Mouse (Mus musculus) hindbrain, postnatal 0 days (tissue): ENCODE data around the gene BC051142. TPM values are rescaled to one million over a fixed set of nuclear protein-coding genes. Genes with fewer than 3 reads are reported as not detected.

Source experiments
- ATAC-seq: fragments of 200-750 bp; cut with Nextera tagmentation; 2 replicates; pipeline ENCODE4 v1.8.0; 2017; ENCODE audit warnings: mild to moderate bottlenecking, moderate TSS enrichment, moderate library complexity
- DNase-seq: peaks from one replicate; pipeline ENCODE4 v3.0.0-alpha.2; 2015; ENCODE audit warnings: low spot score
- H3K27ac ChIP-seq: fragments of 300-500 bp; sonication (generic); 2 replicates; pipeline ENCODE4 v1.5.1; 2014; ENCODE audit warnings: mild to moderate bottlenecking
- H3K27me3 ChIP-seq: fragments of 300-500 bp; sonication (generic); 2 replicates; pipeline ENCODE4 v1.6.1; 2014; ENCODE audit warnings: low read length, mixed read lengths; ENCODE audit not compliant: insufficient read depth
- H3K36me3 ChIP-seq: fragments of 300-500 bp; sonication (generic); 2 replicates; pipeline ENCODE4 v1.6.1; 2014; ENCODE audit warnings: low read length, mixed read lengths; ENCODE audit not compliant: insufficient read depth
- H3K4me1 ChIP-seq: fragments of 300-500 bp; sonication (generic); 2 replicates; pipeline ENCODE4 v1.6.1; 2014; ENCODE audit warnings: antibody characterized with exemption, low read length, mixed read lengths; ENCODE audit not compliant: insufficient read depth
- H3K4me2 ChIP-seq: fragments of 300-500 bp; sonication (generic); 2 replicates; pipeline ENCODE4 v1.6.1; 2014; ENCODE audit warnings: low read depth, mild to moderate bottlenecking, low read length, moderate library complexity, mixed read lengths
- H3K4me3 ChIP-seq: fragments of 300-500 bp; sonication (generic); 2 replicates; pipeline ENCODE4 v1.5.1; 2014; ENCODE audit warnings: low read length
- H3K9ac ChIP-seq: fragments of 300-500 bp; sonication (generic); replicated peaks from 2 replicates; pipeline ENCODE4 v1.6.1; 2014; ENCODE audit warnings: mild to moderate bottlenecking, low read length, moderate library complexity, mixed read lengths
- H3K9me3 ChIP-seq: fragments of 300-500 bp; sonication (generic); 2 replicates; pipeline ENCODE4 v1.6.1; 2016; ENCODE audit warnings: low read length, mixed read lengths
- CTCF ChIP-seq: IDR thresholded peaks from 2 replicates; pipeline ENCODE4 v1.5.1; 2016; ENCODE audit warnings: antibody characterized with exemption, control low read depth, low read depth
- WGBS: fragments of 180-500 bp; shearing (Covaris S2); extraction: QIAGEN DNeasy Blood & Tissue Kit; methylation state at CpG from one replicate; pipeline ENCODE4 v1.1.7; 2014; 5-methylcytosine and 5-hydroxymethylcytosine counted together
- polyA plus RNA-seq: library from polyadenylated mRNA; unstranded; fragments of >200 nt; fragmentation: Nextera tagmentation; extraction: Ambion mirVana; gene quantifications from 2 replicates; pipeline ENCODE4 v1.2.1, GENCODE M21; 2015
- total RNA-seq: library from RNA; depleted of rRNA; stranded (reverse); fragments of >200 nt; gene quantifications from 2 replicates; pipeline ENCODE4 v1.2.3, GENCODE M21; 2014; rRNA removed

The BC051142 gene
- 5.2 and 6.8 TPM in 2 replicates for total RNA-seq
- 4.4 and 5.0 TPM in 2 replicates for polyA plus RNA-seq

DNA sequence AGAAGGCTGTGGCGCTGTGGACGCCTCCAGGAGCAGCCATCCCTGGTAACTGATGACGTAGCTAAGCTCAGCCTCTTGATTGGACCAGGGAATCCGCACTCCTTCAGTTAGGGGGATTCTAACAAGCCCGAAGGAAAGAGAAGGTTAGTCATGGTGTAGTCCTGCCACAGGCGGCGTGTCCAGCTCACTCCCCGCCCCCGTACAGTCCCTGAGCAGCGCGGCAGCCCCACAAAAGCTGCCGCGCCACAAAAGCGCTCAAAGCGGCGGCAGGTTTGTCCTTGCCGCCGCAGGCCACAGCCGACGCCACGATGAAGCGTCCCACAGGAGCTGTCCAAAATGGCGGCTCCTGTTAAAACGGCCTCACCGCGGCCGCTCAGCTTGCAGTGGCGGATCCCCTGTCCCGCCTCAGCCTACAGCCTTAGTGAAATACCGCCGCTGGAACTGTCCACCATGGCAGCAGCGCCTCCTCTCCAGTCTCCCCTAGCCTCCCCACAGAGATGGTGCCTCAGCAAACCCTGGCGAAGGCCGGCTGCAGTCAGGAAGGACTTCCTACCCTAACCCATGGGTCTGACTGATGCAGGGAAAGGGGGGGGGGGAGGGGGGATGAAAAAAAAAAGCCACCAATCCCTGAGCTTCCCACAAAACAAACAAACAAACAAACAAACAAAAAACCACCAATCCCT is at the start of gene BC051142:
BC051142 (plus strand) TSS at position 110 of the 683 bp plus-strand sequence.
- 9% methylated on average over 34 of the region's 34 CpGs for WGBS
- peak within 1 kb of the TSS; percentile 99 for H3K27ac ChIP-seq
- H3K9me3 ChIP-seq: no peaks in the 10 kb centered on the region
- TF ChIP-seq CTCF: peak; percentile 21; the same call in 1 of the 2 replicates
- H3K4me1 ChIP-seq: no peaks in the 10 kb centered on the region
- no peaks in the 10 kb centered on the region for H3K27me3 ChIP-seq
- DNase-seq (peak; percentile 94), ATAC-seq (peak; percentile 95)
- no peaks in the 10 kb centered on the region for H3K36me3 ChIP-seq
- peak within 1 kb of the TSS; percentile 73 for H3K4me2 ChIP-seq
- peak within 1 kb of the TSS; percentile 91 for H3K9ac ChIP-seq
- H3K4me3 ChIP-seq: peak within 1 kb of the TSS; percentile 64

DNA sequence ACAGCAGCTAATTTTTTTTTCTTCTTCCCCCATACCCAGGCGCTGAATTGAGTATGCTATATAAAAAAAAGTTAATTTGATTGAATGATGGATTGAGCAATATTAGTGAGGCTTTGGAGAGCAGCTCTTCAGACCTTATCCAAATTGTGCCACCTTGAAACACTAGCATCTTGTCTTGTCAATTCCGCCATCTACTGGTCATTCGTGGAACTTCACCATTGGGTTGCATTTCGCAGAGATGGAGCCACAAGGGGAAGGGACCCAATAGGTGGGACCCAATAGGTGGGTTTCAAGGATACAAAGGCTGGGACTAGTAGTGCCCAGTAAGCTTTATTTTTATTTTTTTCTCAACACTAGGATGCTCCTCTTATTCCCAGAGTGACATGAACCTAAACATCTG is 49.2 kb upstream of the BC051142 start:
- no peaks in the 10 kb centered on the region for H3K4me1 ChIP-seq
- TF ChIP-seq CTCF: peak; percentile 90
- H3K27ac ChIP-seq: no peak overlapping the region
- no peaks in the 10 kb centered on the region for H3K27me3 ChIP-seq
- no peak overlapping the region for H3K4me2 ChIP-seq
- no peak for ATAC-seq
- 3% methylated on average over 4 of the region's 4 CpGs for WGBS
- no peak overlapping the region for H3K4me3 ChIP-seq
- peak; percentile 92 for DNase-seq
- H3K36me3 ChIP-seq: no peaks in the 10 kb centered on the region
- no peak overlapping the region for H3K9ac ChIP-seq
- H3K9me3 ChIP-seq: no peaks in the 10 kb centered on the region

DNA sequence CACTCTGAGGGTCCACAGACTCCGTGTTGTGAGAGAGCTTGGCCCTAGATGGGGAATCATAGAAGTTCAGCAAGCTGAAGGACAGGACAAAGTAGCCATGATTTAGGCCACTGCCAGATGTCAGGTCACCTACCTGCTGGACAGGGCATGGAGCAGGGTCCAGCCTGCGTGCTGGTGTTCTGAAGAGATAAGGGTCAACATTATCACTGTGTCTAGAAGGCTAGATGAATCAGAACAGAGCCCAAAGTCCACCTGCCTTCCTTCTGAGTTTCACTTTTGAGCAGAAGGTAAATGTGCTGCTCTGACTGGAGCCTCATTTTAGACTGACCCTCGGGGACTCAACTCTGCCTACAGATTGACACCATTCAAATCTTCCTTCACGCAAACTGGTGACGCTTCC is 44.1 kb upstream of the BC051142 start, which contains the start of gene Btnl2:
Btnl2 (plus strand) TSS at position 284 of the 400 bp plus-strand sequence.
- Histone ChIP-seq H3K9ac (no peak within 1 kb of the TSS), H3K36me3 (no peaks in the 10 kb centered on the region), H3K27me3 (no peaks in the 10 kb centered on the region), H3K9me3 (no peaks in the 10 kb centered on the region), H3K4me2 (no peak within 1 kb of the TSS), H3K27ac (no peak within 1 kb of the TSS), H3K4me3 (no peak within 1 kb of the TSS), H3K4me1 (no peaks in the 10 kb centered on the region)
- DNase-seq: no peak
- no peak for TF ChIP-seq CTCF
- ATAC-seq: no peak
- 86% methylated on average over 5 of the region's 5 CpGs for WGBS

GRCm38 (mm10) chr17:34354940-34355339 is 43.7 kb upstream of the BC051142 start:
- Histone ChIP-seq H3K27ac (no peak overlapping the region), H3K9ac (no peak overlapping the region), H3K9me3 (no peaks in the 10 kb centered on the region), H3K4me1 (no peaks in the 10 kb centered on the region), H3K4me3 (no peak overlapping the region), H3K36me3 (no peaks in the 10 kb centered on the region), H3K27me3 (no peaks in the 10 kb centered on the region), H3K4me2 (no peak overlapping the region)
- DNase-seq: no peak
- no peak for TF ChIP-seq CTCF
- no peak for ATAC-seq
- WGBS: 82% methylated on average over 1 of the region's 1 CpGs

GRCm38 (mm10) chr17:34362954-34363546 is 35.6 kb upstream of the BC051142 start:
- DNase-seq (no peak), ATAC-seq (no peak)
- no peak overlapping the region for H3K4me2 ChIP-seq
- 84% methylated on average over 15 of the region's 15 CpGs for WGBS
- TF ChIP-seq CTCF: no peak
- no peaks in the 10 kb centered on the region for H3K27me3 ChIP-seq
- H3K9ac ChIP-seq: no peak overlapping the region
- no peaks in the 10 kb centered on the region for H3K9me3 ChIP-seq
- no peak overlapping the region for H3K4me3 ChIP-seq
- no peaks in the 10 kb centered on the region for H3K36me3 ChIP-seq
- no peak overlapping the region for H3K27ac ChIP-seq
- H3K4me1 ChIP-seq: no peaks in the 10 kb centered on the region

DNA sequence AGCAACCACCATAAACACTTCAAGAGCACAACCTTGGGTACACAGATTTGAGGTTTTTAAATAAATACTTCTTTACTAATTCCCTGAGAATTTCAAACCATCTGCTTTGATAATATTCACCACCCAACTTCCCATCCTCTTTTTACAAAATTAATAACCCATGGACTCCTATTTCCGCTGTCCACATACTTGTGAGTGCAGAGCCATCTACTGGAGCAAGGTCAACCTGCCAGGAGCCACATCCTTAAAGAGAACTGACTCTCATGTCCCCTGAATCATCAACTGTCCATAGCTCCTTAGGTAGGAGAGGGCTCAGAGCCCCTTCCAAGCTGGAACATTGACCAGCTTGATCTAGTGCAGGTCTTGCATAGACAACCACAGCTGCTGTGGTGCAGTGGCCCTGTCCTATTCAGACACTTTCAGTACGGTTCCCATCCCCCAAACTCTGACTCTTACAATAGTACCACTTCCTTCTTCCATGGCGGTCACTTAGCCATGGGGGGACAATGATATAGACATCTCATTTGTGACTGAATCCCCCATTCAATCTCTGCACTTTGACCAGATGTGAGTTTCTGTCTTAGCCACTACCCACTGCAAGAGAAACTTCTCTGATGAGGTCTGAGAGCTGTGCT is 34.8 kb upstream of the BC051142 start:
- H3K27me3 ChIP-seq: no peaks in the 10 kb centered on the region

More for the DNA sequence above, 34.8 kb upstream of the BC051142 start:
- no peak for TF ChIP-seq CTCF
- DNase-seq (no peak), ATAC-seq (no peak)
- Histone ChIP-seq H3K27ac (no peak overlapping the region), H3K9me3 (no peaks in the 10 kb centered on the region), H3K9ac (no peak overlapping the region), H3K4me2 (no peak overlapping the region), H3K36me3 (no peaks in the 10 kb centered on the region), H3K4me1 (no peaks in the 10 kb centered on the region), H3K4me3 (no peak overlapping the region)
- 92% methylated on average over 3 of the region's 3 CpGs for WGBS
